Mouse (Mus musculus) gastrocnemius, adult 2 months (tissue): ENCODE measurements at regions not wholly inside any gene's neighbourhood (a gene's known extent, or its start where the extent isn't known, plus 50 kb on each side); places are given as distances from the start of the nearest gene placed in this dataset.

Source experiments
- DNase-seq: peaks from one replicate; pipeline ENCODE4 v3.0.0; 2022
- H3K27ac ChIP-seq: fragments of 200-600 bp; 2 replicates; pipeline ENCODE4 v1.8.1; 2022; ENCODE audit warnings: mild to moderate bottlenecking
- H3K4me3 ChIP-seq: fragments of 200-600 bp; 2 replicates; pipeline ENCODE4 v1.8.1; 2022; ENCODE audit warnings: mild to moderate bottlenecking, moderate library complexity
- CTCF ChIP-seq: fragments of 200-600 bp; IDR thresholded peaks from 2 replicates; pipeline ENCODE4 v1.8.1; 2022; ENCODE audit warnings: antibody characterized with exemption, mild to moderate bottlenecking, moderate library complexity
- intact Hi-C: fragments of 180-260 bp; cut with DNase I; formaldehyde crosslinking; loops from one replicate; pipeline ENCODE4 v1.15.1; 2025

- DNase-seq = no peak
- Histone ChIP-seq H3K4me3 (no peak overlapping the region), H3K27ac (no peak overlapping the region)
- intact Hi-C loops = no loop called here
- TF ChIP-seq CTCF = no peak
Observed at GRCm38 (mm10) chr7:34545906-34546305, 110.6 kb downstream of the Kctd15 start.

DNA sequence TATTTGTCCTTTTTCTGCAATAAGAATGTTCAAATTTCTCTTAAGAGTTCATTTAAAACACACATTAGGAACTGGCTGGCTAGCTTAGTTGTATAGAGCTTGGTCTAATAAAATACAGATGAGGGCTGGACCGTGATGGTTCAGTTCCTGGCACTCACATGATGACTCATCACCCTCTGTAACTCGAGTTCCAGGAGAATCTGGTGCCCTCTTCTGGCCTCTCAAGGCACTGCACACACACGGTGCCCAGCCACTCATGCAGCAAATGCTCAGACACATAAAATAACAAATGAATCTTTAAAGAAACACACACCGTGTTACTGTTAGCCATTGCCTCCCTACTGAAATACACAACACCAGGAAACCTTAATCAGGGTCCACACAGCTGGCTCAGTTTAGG lies 114.6 kb downstream of the Kctd15 start:
- TF ChIP-seq CTCF = peak; percentile 21; the same call in 1 of the 2 replicates
- DNase-seq = no peak
- Histone ChIP-seq H3K27ac (no peak overlapping the region), H3K4me3 (no peak overlapping the region)
- intact Hi-C loops = no loop called here

DNA sequence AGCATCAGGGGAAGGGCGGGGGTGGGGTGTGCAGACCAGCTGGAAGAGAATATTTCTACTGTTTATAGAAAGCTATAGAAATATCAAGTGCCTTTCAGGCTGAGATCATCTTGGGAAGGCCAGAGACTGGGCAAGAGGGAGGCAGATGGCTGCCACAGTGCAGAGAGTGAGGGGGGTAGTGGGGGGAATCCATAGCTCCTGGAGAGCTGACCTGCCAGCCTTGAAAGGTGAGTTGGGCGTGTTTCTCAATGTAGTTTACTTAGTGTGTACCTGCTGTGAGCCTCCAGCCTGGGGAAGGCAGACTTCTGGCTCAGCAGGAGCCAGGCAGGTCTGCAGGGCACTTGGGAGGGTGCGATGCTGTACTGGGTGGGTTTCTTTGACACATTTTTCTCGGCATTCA lies 115.5 kb downstream of the Kctd15 start:
- no peak for TF ChIP-seq CTCF
- DNase-seq = no peak
- intact Hi-C loops = no loop called here
- H3K4me3 ChIP-seq = no peak overlapping the region
- H3K27ac ChIP-seq = no peak overlapping the region

DNA sequence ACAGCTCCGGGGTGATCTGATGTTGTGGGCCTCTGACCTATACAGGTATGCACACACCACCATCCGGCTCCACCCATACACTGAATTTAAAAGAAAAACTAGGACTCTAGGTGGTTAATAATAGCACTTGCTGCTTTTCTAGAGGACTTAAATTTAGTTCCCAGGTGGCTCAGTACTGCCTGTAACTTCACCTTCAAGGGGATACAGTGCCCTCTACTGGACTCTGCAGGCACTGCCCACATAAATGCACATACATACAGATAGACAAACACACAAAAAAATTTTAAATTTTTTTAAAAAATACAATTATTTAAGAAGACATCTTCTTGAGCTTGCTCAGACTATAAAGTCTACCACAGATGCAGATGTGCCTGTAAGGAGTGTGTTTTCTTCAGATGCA lies 116.7 kb downstream of the Kctd15 start:
- DNase-seq = no peak
- Histone ChIP-seq H3K27ac (no peak overlapping the region), H3K4me3 (no peak overlapping the region)
- intact Hi-C loops = no loop called here
- no peak; the same call in 1 of the 2 replicates for TF ChIP-seq CTCF

- Histone ChIP-seq H3K4me3 (no peak overlapping the region), H3K27ac (no peak overlapping the region)
- DNase-seq = no peak
- intact Hi-C loops = no loop called here
- TF ChIP-seq CTCF = no peak
Observed at GRCm38 (mm10) chr7:34538310-34539055, 118.0 kb downstream of the Kctd15 start.

- intact Hi-C loops = no loop called here
- no peak for TF ChIP-seq CTCF
Observed at GRCm38 (mm10) chr7:34537122-34537521, 119.4 kb downstream of the Kctd15 start.

DNA sequence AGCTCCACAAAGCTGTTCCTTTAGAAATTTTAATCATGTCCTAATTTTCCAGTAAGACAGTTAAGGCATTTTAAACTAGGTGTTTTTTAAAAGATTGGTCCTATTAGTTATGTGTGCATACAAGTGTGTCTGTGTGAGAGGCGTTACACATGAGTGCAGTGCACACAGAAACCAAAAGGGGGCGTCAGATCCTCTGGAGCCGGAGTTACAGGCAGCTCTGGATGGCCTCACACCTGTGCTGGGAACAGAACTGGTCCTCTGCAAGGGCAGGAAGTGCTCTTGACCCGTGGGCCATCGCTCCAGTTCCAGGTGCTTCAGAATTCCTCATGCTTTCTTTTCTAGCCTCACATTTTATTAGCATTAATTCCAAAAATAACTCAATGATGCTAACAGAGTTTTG lies 122.3 kb downstream of the Kctd15 start:
- no peak for DNase-seq
- Histone ChIP-seq H3K4me3 (no peak overlapping the region), H3K27ac (no peak overlapping the region)
- intact Hi-C loops = no loop called here
- TF ChIP-seq CTCF = no peak

More at GRCm38 (mm10) chr7:34537122-34537521, 119.4 kb downstream of the Kctd15 start:
- no peak overlapping the region for H3K27ac ChIP-seq
- no peak overlapping the region for H3K4me3 ChIP-seq
- no peak for DNase-seq

DNA sequence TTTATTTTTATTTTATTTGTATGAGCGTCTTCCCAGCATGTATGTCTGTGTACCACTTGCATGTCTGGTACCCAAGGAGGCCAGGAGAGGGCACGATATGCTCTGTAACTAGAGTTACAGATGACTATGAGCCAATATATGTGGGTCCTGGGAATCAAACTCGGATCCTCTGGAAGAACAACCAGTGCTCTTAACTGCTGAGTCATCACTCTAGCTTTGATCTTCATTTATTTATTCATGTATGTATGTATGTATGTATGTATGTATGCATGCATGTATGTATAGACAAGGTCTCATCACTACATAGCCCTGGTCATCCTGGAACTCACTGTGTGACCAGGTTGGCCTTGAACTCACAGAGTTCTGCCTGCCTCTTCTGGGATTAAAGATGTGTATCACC lies 124.9 kb downstream of the Kctd15 start:
- intact Hi-C loops = no loop called here
- no peak for TF ChIP-seq CTCF
- DNase-seq = no peak
- Histone ChIP-seq H3K4me3 (no peak overlapping the region), H3K27ac (no peak overlapping the region)

DNA sequence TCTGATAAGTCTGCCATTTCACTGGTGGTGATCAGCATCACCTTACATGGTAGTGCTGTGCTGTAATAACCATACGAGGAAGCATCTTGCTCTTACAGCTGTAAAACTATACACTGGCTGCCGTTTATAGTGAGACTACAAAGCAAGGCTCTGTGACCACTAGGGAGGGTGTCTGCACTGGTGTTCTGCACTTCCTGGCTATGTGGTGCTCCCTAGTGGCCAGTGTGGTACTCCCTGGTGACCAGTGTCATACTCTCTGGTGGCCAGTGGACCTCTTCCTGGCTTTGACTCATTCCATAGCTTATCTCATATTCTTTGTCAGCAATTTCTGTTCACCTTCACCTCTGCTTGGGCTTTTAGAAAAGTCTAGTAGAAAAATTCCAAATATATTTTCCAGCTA lies 114.7 kb upstream of the Lsm14a start:
- TF ChIP-seq CTCF = no peak; the same call in 1 of the 2 replicates
- intact Hi-C loops = no loop called here
- Histone ChIP-seq H3K27ac (no peak overlapping the region), H3K4me3 (no peak overlapping the region)
- DNase-seq = no peak

DNA sequence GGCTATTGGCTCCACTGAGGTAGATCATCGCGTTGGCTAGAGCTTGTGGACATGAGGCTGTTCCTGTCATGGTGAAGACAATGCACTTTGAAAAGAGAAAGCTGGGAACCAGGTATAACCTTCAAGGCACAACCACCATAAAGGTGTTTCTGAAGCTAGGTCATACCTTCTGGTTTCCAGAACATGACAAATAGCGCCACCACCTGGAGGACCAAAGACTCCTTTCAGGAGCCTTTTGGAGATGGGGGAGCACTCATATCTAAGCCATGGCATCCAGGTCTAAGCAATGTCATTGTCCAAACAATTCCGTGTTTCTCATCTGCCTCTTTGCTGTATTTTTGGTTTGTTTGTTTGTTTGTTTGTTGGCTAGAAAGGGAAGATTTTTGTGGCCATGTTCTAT lies 113.7 kb upstream of the Lsm14a start:
- TF ChIP-seq CTCF = 0 out of 2 replicates have a peak, but pooled peaks have one; percentile 3
- no peak for DNase-seq
- Histone ChIP-seq H3K4me3 (no peak overlapping the region), H3K27ac (no peak overlapping the region)
- intact Hi-C loops = no loop called here

DNA sequence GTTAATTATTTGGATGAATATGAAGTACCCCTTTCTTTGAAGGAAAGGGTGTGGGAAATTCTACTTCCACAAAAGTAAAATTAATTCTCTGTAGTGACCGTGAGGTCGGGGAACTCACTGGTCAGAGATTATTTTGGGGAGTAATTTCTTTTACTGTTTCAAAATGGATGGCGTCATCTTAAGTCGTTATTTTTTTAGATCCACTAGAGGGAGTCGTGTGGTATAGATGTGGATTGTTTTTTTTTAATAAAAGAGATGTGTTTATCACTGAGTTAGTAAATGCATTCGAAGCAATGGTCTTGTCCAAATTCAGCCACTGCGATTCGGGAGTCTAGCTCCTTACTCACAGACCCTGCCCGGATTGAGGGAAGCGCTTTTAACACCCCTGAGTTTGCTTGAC lies 100.8 kb upstream of the Lsm14a start:
- Histone ChIP-seq H3K27ac (no peak overlapping the region), H3K4me3 (peak overlapping the region; percentile 46)
- intact Hi-C loops = loop anchor here (5.0 kb wide), 2 partner anchors 163 to 178 kb away; partner anchors contain the start of gene Kctd15
- DNase-seq = no peak
- TF ChIP-seq CTCF = peak; percentile 46

DNA sequence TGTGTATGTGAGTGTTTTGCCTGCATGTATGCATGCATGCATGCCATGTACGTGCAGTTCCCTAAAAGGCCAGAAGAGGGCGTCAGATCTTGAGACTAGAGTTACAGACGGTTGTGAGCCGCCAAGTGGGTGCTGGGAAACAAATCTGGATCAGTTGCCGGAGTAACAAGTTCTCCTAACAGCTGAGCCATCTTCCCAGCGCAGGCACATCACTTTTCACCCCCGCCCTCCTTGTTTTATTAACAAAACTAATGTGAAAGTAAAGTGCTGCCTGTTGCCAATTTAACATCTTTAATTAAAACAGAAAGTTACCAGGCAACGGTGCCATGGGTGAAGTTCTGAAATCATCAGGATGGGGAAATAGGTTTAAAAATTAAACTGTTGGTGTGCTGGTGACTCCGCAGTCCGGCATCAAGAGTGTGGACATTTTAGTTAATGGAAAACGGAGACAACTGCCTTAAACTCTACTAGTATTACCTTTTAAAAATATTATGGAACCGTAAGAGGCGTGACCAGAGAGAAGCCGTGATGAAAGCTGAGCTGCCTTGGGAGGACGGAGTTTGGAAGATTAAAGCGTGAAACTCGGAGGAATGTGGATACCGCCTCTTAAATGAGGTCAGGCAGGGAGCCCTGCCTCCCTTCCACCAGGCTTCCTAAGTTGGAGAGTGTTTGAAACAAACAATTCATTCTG lies 91.9 kb upstream of the Lsm14a start:
- intact Hi-C loops = no loop called here
- peak; percentile 23; the same call in 1 of the 2 replicates for TF ChIP-seq CTCF
- no peak for DNase-seq
- Histone ChIP-seq H3K4me3 (no peak overlapping the region), H3K27ac (no peak overlapping the region)

DNA sequence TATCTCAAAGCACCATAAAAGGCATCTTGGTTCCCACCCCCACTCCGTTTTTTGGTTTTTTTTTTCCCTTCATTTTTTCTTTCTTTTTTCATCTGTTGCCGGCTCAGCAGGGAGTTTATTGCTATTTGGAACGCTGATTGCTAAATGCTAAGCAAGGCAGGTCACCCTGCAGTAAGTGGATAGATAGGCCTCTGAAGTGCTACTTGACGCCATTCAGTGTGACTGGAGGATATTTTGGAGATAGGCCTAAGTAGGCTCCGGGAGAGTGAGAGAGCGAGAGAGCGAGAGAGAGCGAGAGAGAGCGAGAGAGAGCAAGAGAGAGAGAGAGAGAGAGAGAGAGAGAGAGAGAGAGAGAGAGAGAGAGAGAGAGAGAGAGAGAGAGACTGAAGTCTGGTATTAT lies 90.3 kb upstream of the Lsm14a start:
- no peak for TF ChIP-seq CTCF
- Histone ChIP-seq H3K27ac (no peak overlapping the region), H3K4me3 (peak overlapping the region; percentile 39)
- no peak for DNase-seq
- intact Hi-C loops = no loop called here

GRCm38 (mm10) chr7:34480771-34481170 lies 87.7 kb upstream of the Lsm14a start:
- Histone ChIP-seq H3K27ac (no peak overlapping the region), H3K4me3 (no peak overlapping the region)
- intact Hi-C loops = no loop called here
- DNase-seq = no peak
- TF ChIP-seq CTCF = no peak
